ENCODE assay signal across 21 mouse cellular contexts in genomic region chr15:95888556-95888955, GRCm38 (mm10).
A peak's percentile ranks its signal among the peaks of the same experiment; 100 is the strongest.
DNase-seq lines count a peak whose midpoint lies in the region; ATAC-seq and TF ChIP-seq lines count a peak whose summit lies in the region.
"Had no signal": no experiment of that assay in that cellular context is flagged by ENCODE, and none has a peak within 500 bp of the region (broad histone marks: within the 10 kb centered on the region; RNA-seq: fewer than 3 reads in every experiment).

No protein-coding gene starts in this region.

- H3K36me3 ChIP-seq in hindbrain, embryonic 14.5 days (replicated peaks; ENCODE audit: control insufficient read depth, insufficient read depth), result no peaks in the 10 kb centered on the region
- H3K36me3 ChIP-seq in hindbrain, embryonic 10.5 days, result 0 out of 2 replicates have a peak, but pooled peaks cover 5% of the 10 kb centered on the region
- no peaks in the 10 kb centered on the region for H3K36me3 ChIP-seq in lung, postnatal 0 days (ENCODE audit: insufficient read depth, low read length)
- no peaks in the 10 kb centered on the region for H3K36me3 ChIP-seq in neural tube, embryonic 15.5 days
- H3K36me3 ChIP-seq: embryonic facial prominence, embryonic 12.5 days; forebrain, embryonic 15.5 days; heart, embryonic 15.5 days had no signal

- no peaks in the 10 kb centered on the region for H3K9me3 ChIP-seq in hindbrain, embryonic 14.5 days (ENCODE audit: control insufficient read depth, low read length)
- 0 out of 2 replicates have a peak, but pooled peaks cover 3% of the 10 kb centered on the region for H3K9me3 ChIP-seq in hindbrain, embryonic 10.5 days
- H3K9me3 ChIP-seq in lung, postnatal 0 days (ENCODE audit: low read length), result no peaks in the 10 kb centered on the region
- H3K9me3 ChIP-seq in neural tube, embryonic 15.5 days (replicated peaks), result no peaks in the 10 kb centered on the region
- H3K9me3 ChIP-seq: embryonic facial prominence, embryonic 12.5 days; forebrain, embryonic 15.5 days; heart, embryonic 10.5 days had no signal

- 84% methylated on average over 5 of the region's 5 CpGs for WGBS in hindbrain, embryonic 14.5 days
- WGBS in hindbrain, embryonic 10.5 days, result 82% methylated on average over 5 of the region's 5 CpGs
- WGBS in lung, postnatal 0 days, result 59% methylated on average over 5 of the region's 5 CpGs
- WGBS in lung, adult 2 months, result 75% methylated on average over 5 of the region's 5 CpGs
- 85% methylated on average over 5 of the region's 5 CpGs for WGBS in neural tube, embryonic 15.5 days

- no peak overlapping the region for H3K4me3 ChIP-seq in hindbrain, embryonic 14.5 days (replicated peaks; ENCODE audit: low read length)
- H3K4me3 ChIP-seq in hindbrain, embryonic 10.5 days, result no peak overlapping the region
- H3K4me3 ChIP-seq in lung, postnatal 0 days (ENCODE audit: low read depth, low read length), result no peak overlapping the region
- H3K4me3 ChIP-seq in lung, adult 2 months (replicated peaks; ENCODE audit: extremely low read depth, low read depth, low read length), result no peak overlapping the region
- no peak overlapping the region for H3K4me3 ChIP-seq in neural tube, embryonic 15.5 days (replicated peaks)
- H3K4me3 ChIP-seq: embryonic facial prominence, embryonic 12.5 days; forebrain, embryonic 15.5 days; heart, embryonic 10.5 days; heart, embryonic 15.5 days had no signal

- TF ChIP-seq CTCF in lung, postnatal 0 days (IDR thresholded peaks at IDR 0.05), result no peak
- no peak for TF ChIP-seq CTCF in lung, adult 2 months (IDR thresholded peaks at IDR 0.05; ENCODE audit: insufficient read depth, low read length)

- H3K4me1 ChIP-seq in hindbrain, embryonic 14.5 days (replicated peaks; ENCODE audit: control insufficient read depth, insufficient read depth, low read length), result peaks cover 23% of the 10 kb centered on the region
- H3K4me1 ChIP-seq in hindbrain, embryonic 10.5 days (replicated peaks), result peaks cover 34% of the 10 kb centered on the region
- H3K4me1 ChIP-seq in lung, postnatal 0 days (ENCODE audit: insufficient read depth, low read depth, low read length), result peaks cover 12% of the 10 kb centered on the region; the same call in 1 of the 2 replicates
- H3K4me1 ChIP-seq in lung, adult 2 months (ENCODE audit: control insufficient read depth, insufficient read depth, low read length), result peaks cover 17% of the 10 kb centered on the region
- H3K4me1 ChIP-seq in neural tube, embryonic 15.5 days, result peaks cover 37% of the 10 kb centered on the region

- TF ChIP-seq POLR2A in lung, adult 2 months (IDR thresholded peaks at IDR 0.05; ENCODE audit: borderline replicate concordance, extremely low read depth, low read depth, low read length), result no peak

- no peak for DNase-seq in hindbrain, embryonic 14.5 days (ENCODE audit: low spot score)
- no peak for DNase-seq in hindbrain, embryonic 10.5 days (ENCODE audit: low spot score)
- no peak for DNase-seq in lung, postnatal 0 days (ENCODE audit: low spot score)
- DNase-seq in lung, adult 2 months, result no peak
- no peak for DNase-seq in neural tube, embryonic 10.5 days (ENCODE audit: extremely low spot score, low spot score)
- DNase-seq in right cerebral cortex, adult 2 months (ENCODE audit: low spot score in 2 of 2), result no peak
- DNase-seq in layer of hippocampus, adult 8-10 months (ENCODE audit: low spot score in 2 of 2), result no peak
- DNase-seq: adrenal gland, postnatal 14 days; cerebellum, adult 11-12 months; cerebellum, adult 9-10 months; cerebellum, postnatal 25 days; gastrocnemius, postnatal 36 days; heart, adult 18-20 months; heart, postnatal 14 days had no signal

- H3K27me3 ChIP-seq in hindbrain, embryonic 14.5 days (ENCODE audit: control insufficient read depth, insufficient read depth, low read length), result no peaks in the 10 kb centered on the region
- no peaks in the 10 kb centered on the region for H3K27me3 ChIP-seq in hindbrain, embryonic 10.5 days (ENCODE audit: insufficient read depth, poor library complexity, severe bottlenecking)
- no peaks in the 10 kb centered on the region for H3K27me3 ChIP-seq in lung, postnatal 0 days (replicated peaks; ENCODE audit: insufficient read depth, low read length)
- no peaks in the 10 kb centered on the region for H3K27me3 ChIP-seq in neural tube, embryonic 15.5 days (replicated peaks)
- H3K27me3 ChIP-seq: embryonic facial prominence, embryonic 12.5 days; forebrain, embryonic 15.5 days; heart, embryonic 15.5 days; Patski had no signal

- 0 out of 2 replicates have a peak overlapping the region, but pooled peaks have one; percentile 17 for H3K9ac ChIP-seq in hindbrain, embryonic 14.5 days
- H3K9ac ChIP-seq in lung, postnatal 0 days (replicated peaks; ENCODE audit: low read depth), result no peak overlapping the region
- H3K9ac ChIP-seq in neural tube, embryonic 15.5 days (replicated peaks), result no peak overlapping the region
- H3K9ac ChIP-seq: embryonic facial prominence, embryonic 12.5 days; forebrain, embryonic 15.5 days; heart, embryonic 15.5 days had no signal

- H3K4me2 ChIP-seq in hindbrain, embryonic 14.5 days (replicated peaks), result no peak overlapping the region
- no peak overlapping the region for H3K4me2 ChIP-seq in lung, postnatal 0 days (replicated peaks; ENCODE audit: low read depth, low read length)
- H3K4me2 ChIP-seq in neural tube, embryonic 15.5 days, result no peak overlapping the region
- H3K4me2 ChIP-seq: embryonic facial prominence, embryonic 12.5 days; forebrain, embryonic 15.5 days; heart, embryonic 15.5 days had no signal

- no peak for ATAC-seq in hindbrain, embryonic 14.5 days (ENCODE audit: low FRiP score)
- ATAC-seq in lung, postnatal 0 days, result no peak
- ATAC-seq in neural tube, embryonic 15.5 days (ENCODE audit: low FRiP score), result no peak
- ATAC-seq: activated CD4-positive, CD25-positive, alpha-beta regulatory T cell, adult 4 months; forebrain, embryonic 15.5 days; Patski had no signal

- H3K27ac ChIP-seq in hindbrain, embryonic 14.5 days, result 0 out of 2 replicates have a peak overlapping the region, but pooled peaks have one; percentile 38
- H3K27ac ChIP-seq in hindbrain, embryonic 10.5 days, result no peak overlapping the region
- H3K27ac ChIP-seq in lung, postnatal 0 days (ENCODE audit: low read length), result peak overlapping the region; percentile 20; the same call in 1 of the 2 replicates
- H3K27ac ChIP-seq in neural tube, embryonic 15.5 days (replicated peaks), result 0 out of 2 replicates have a peak overlapping the region, but pooled peaks have one; percentile 20
- H3K27ac ChIP-seq: embryonic facial prominence, embryonic 12.5 days; forebrain, embryonic 15.5 days; heart, embryonic 10.5 days; heart, embryonic 15.5 days had no signal

- no peak for TF ChIP-seq EP300 in lung, postnatal 0 days (IDR thresholded peaks at IDR 0.05)
